Mouse (Mus musculus): ENCODE measurements at regions not wholly inside any gene's neighbourhood (a gene's known extent, or its start where the extent isn't known, plus 50 kb on each side); places are given as distances from the start of the nearest gene placed in this dataset.

DNA sequence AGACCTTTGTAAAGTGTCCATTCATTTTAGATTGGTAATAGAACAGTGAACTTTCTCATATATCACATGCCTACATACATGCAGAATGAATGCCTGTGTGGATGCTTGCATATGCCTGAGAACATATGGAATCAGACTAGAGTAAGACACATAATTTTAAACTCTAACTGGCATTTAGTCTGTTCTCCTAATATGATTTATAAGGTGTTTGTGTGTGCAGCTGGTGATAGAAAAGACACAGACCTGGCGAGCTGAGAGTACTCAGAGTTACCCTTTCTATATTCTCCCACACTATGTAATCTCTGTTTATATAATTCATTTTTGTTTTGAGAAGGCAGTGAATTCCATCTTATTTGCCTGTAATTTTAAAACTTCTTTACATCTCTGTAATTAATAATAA is 517.4 kb upstream of the Fam241a start:
- TF ChIP-seq POLR2A (IDR thresholded peaks at IDR 0.05; ENCODE audit: low read depth, low read length) = no peak
- TF ChIP-seq CTCF (IDR thresholded peaks at IDR 0.05; ENCODE audit: extremely low read depth, insufficient read depth, insufficient read length, insufficient replicate concordance) = no peak

Measured in spleen, adult 2 months (tissue).